Mouse (Mus musculus): ENCODE data around the gene Pnpla2.

The Pnpla2 gene

GRCm38 (mm10) chr7:141482531-141483024 is 27.6 kb downstream of the Pnpla2 start:
- in situ Hi-C loops (cut with MseI, MboI), result no loop called here

- in situ Hi-C loops (cut with MseI, MboI), result no loop called here
These were observed 28.2 kb downstream of the Pnpla2 start for GRCm38 (mm10) chr7:141483114-141483653.

GRCm38 (mm10) chr7:141484186-141485120 is 29.5 kb downstream of the Pnpla2 start:
- in situ Hi-C loops (cut with MseI, MboI), result no loop called here

- in situ Hi-C loops (cut with MseI, MboI), result no loop called here
These were observed 30.2 kb downstream of the Pnpla2 start for GRCm38 (mm10) chr7:141485186-141485585.

- in situ Hi-C loops (cut with MseI, MboI), result no loop called here
These were observed 30.6 kb downstream of the Pnpla2 start for GRCm38 (mm10) chr7:141485606-141486005.

GRCm38 (mm10) chr7:141486239-141486638 is 31.2 kb downstream of the Pnpla2 start:
- in situ Hi-C loops (cut with MseI, MboI), result no loop called here

- in situ Hi-C loops (cut with MseI, MboI), result no loop called here
These were observed 32.1 kb downstream of the Pnpla2 start for GRCm38 (mm10) chr7:141487141-141487540.

- in situ Hi-C loops (cut with MseI, MboI), result no loop called here
These were observed 36.2 kb downstream of the Pnpla2 start for GRCm38 (mm10) chr7:141491151-141491550.

GRCm38 (mm10) chr7:141492738-141493137 is 37.7 kb downstream of the Pnpla2 start:
- in situ Hi-C loops (cut with MseI, MboI), result no loop called here

GRCm38 (mm10) chr7:141493729-141494128 is 38.7 kb downstream of the Pnpla2 start:
- in situ Hi-C loops (cut with MseI, MboI), result no loop called here

GRCm38 (mm10) chr7:141495379-141495778 is 40.4 kb downstream of the Pnpla2 start:
- in situ Hi-C loops (cut with MseI, MboI), result no loop called here

GRCm38 (mm10) chr7:141495940-141496339 is 40.9 kb downstream of the Pnpla2 start:
- in situ Hi-C loops (cut with MseI, MboI), result no loop called here

- in situ Hi-C loops (cut with MseI, MboI), result no loop called here
These were observed 42.6 kb downstream of the Pnpla2 start for GRCm38 (mm10) chr7:141497600-141497999.

- in situ Hi-C loops (cut with MseI, MboI), result no loop called here
These were observed 47.0 kb downstream of the Pnpla2 start for GRCm38 (mm10) chr7:141501820-141502555.

GRCm38 (mm10) chr7:141502556-141502905 is 47.5 kb downstream of the Pnpla2 start:
- in situ Hi-C loops (cut with MseI, MboI), result no loop called here

GRCm38 (mm10) chr7:141506278-141506677 is 51.3 kb downstream of the Pnpla2 start:
- in situ Hi-C loops (cut with MseI, MboI), result no loop called here

- in situ Hi-C loops (cut with MseI, MboI), result no loop called here
These were observed 53.2 kb downstream of the Pnpla2 start for GRCm38 (mm10) chr7:141508160-141508559.

- in situ Hi-C loops (cut with MseI, MboI), result no loop called here
These were observed 55.2 kb downstream of the Pnpla2 start for GRCm38 (mm10) chr7:141510196-141510595.
